In genomic region chr11:61930640-61931586, GRCm38 (mm10) we compare ENCODE assay signal across 8 mouse cellular contexts. TPM values are rescaled to one million over a fixed set of nuclear protein-coding genes. Genes with fewer than 3 reads are reported as not detected.
DNase-seq lines count a peak whose midpoint lies in the region; ATAC-seq and TF ChIP-seq lines count a peak whose summit lies in the region.

No protein-coding gene starts in this region.

- WGBS in heart, embryonic 11.5 days (ENCODE audit: insufficient replicate concordance) = 20% methylated on average over 11 of the region's 11 CpGs
- WGBS in kidney, postnatal 0 days = 17% methylated on average over 11 of the region's 11 CpGs
- WGBS in midbrain, embryonic 14.5 days = 23% methylated on average over 11 of the region's 11 CpGs

- no peak for ATAC-seq in heart, embryonic 11.5 days (replicated peaks; ENCODE audit: insufficient number of reproducible peaks, low FRiP score, low TSS enrichment)
- peak; percentile 4; the same call in 1 of the 2 replicates for ATAC-seq in kidney, postnatal 0 days (replicated peaks; ENCODE audit: low FRiP score, low read depth)
- peak; percentile 44; the same call in 1 of the 2 replicates for ATAC-seq in midbrain, embryonic 14.5 days (ENCODE audit: low FRiP score, low TSS enrichment)

- H3K9me3 ChIP-seq in heart, embryonic 11.5 days (replicated peaks; ENCODE audit: control insufficient read depth, low read length) = no peaks in the 10 kb centered on the region
- H3K9me3 ChIP-seq in kidney, postnatal 0 days (replicated peaks; ENCODE audit: low read length) = no peaks in the 10 kb centered on the region
- no peaks in the 10 kb centered on the region for H3K9me3 ChIP-seq in midbrain, embryonic 14.5 days (ENCODE audit: control insufficient read depth, low read length)

- peak overlapping the region; percentile 92 for H3K4me2 ChIP-seq in heart, embryonic 11.5 days
- peak overlapping the region; percentile 74 for H3K4me2 ChIP-seq in kidney, postnatal 0 days (ENCODE audit: low read length)
- peak overlapping the region; percentile 68 for H3K4me2 ChIP-seq in midbrain, embryonic 14.5 days (ENCODE audit: low read length)

- no peaks in the 10 kb centered on the region for H3K36me3 ChIP-seq in heart, embryonic 11.5 days (ENCODE audit: control insufficient read depth, insufficient read depth, low read length)
- no peaks in the 10 kb centered on the region for H3K36me3 ChIP-seq in kidney, postnatal 0 days (ENCODE audit: insufficient read depth, low read length)
- H3K36me3 ChIP-seq in midbrain, embryonic 14.5 days (ENCODE audit: control insufficient read depth, insufficient read depth, low read length) = no peaks in the 10 kb centered on the region

- peak overlapping the region; percentile 99 for H3K27ac ChIP-seq in left cerebral cortex, adult 2 months
- H3K27ac ChIP-seq in brown adipose tissue, adult 24 weeks (replicated peaks; ENCODE audit: low read depth, low read length) = peak overlapping the region; percentile 69
- peak overlapping the region; percentile 95 for H3K27ac ChIP-seq in heart, embryonic 11.5 days (ENCODE audit: low read depth, low read length)
- H3K27ac ChIP-seq in kidney, postnatal 0 days = peak overlapping the region; percentile 97
- peak overlapping the region; percentile 95 for H3K27ac ChIP-seq in midbrain, embryonic 14.5 days (replicated peaks; ENCODE audit: low read depth, low read length)

- peaks cover 6% of the 10 kb centered on the region; the same call in 1 of the 2 replicates for H3K4me1 ChIP-seq in brown adipose tissue, adult 24 weeks (ENCODE audit: control insufficient read depth, insufficient read depth, insufficient read length, low read length)
- H3K4me1 ChIP-seq in heart, embryonic 11.5 days (ENCODE audit: control insufficient read depth, insufficient read depth, low read length) = peaks cover 13% of the 10 kb centered on the region
- no peaks in the 10 kb centered on the region for H3K4me1 ChIP-seq in kidney, postnatal 0 days (replicated peaks; ENCODE audit: insufficient read depth, low read length)
- peaks cover 16% of the 10 kb centered on the region for H3K4me1 ChIP-seq in midbrain, embryonic 14.5 days (ENCODE audit: control insufficient read depth, insufficient read depth, low read length)

- no peaks in the 10 kb centered on the region for H3K27me3 ChIP-seq in heart, embryonic 11.5 days (ENCODE audit: control insufficient read depth, insufficient read depth, low read length)
- no peaks in the 10 kb centered on the region for H3K27me3 ChIP-seq in kidney, postnatal 0 days (ENCODE audit: insufficient read depth, low read length)
- no peaks in the 10 kb centered on the region for H3K27me3 ChIP-seq in midbrain, embryonic 14.5 days (ENCODE audit: control insufficient read depth, insufficient read depth, low read length)

- no peak for TF ChIP-seq CTCF in left cerebral cortex, adult 2 months (IDR thresholded peaks at IDR 0.05)
- no peak for TF ChIP-seq CTCF in kidney, postnatal 0 days (IDR thresholded peaks at IDR 0.05; ENCODE audit: low read depth)

- no peak for DNase-seq in left cerebral cortex, adult 2 months (ENCODE audit: extremely low spot score in 1 of 2, low spot score in 2 of 2)
- no peak for DNase-seq in left cerebral cortex, adult 8-10 months (ENCODE audit: low spot score in 2 of 2)
- no peak for DNase-seq in kidney, postnatal 0 days (ENCODE audit: low spot score)
- peak; percentile 2 for DNase-seq in midbrain, embryonic 14.5 days
- DNase-seq in urinary bladder, postnatal 36 days (ENCODE audit: low spot score in 2 of 2) = no peak
- no peak for DNase-seq in gastrocnemius, postnatal 14 days

- intact Hi-C loops in left cerebral cortex, adult 2 months (cut with DNase I) = loop anchor here (5.0 kb wide), 1 partner anchor 351 kb away; the partner anchor contains the start of genes Ttc19 and Zswim7
- intact Hi-C loops in gastrocnemius, postnatal 14 days (cut with DNase I; ENCODE audit: low total_unique reads) = no loop called here

- H3K9ac ChIP-seq in heart, embryonic 11.5 days (ENCODE audit: low read depth, low read length) = peak overlapping the region; percentile 96
- peak overlapping the region; percentile 94 for H3K9ac ChIP-seq in kidney, postnatal 0 days (ENCODE audit: low read depth, low read length)
- peak overlapping the region; percentile 87 for H3K9ac ChIP-seq in midbrain, embryonic 14.5 days (replicated peaks; ENCODE audit: low read length)

- peak overlapping the region; percentile 96 for H3K4me3 ChIP-seq in left cerebral cortex, adult 2 months
- peak overlapping the region; percentile 60 for H3K4me3 ChIP-seq in brown adipose tissue, adult 24 weeks (ENCODE audit: insufficient read depth, low read depth, low read length)
- H3K4me3 ChIP-seq in heart, embryonic 11.5 days (ENCODE audit: low read depth, low read length) = peak overlapping the region; percentile 90
- H3K4me3 ChIP-seq in kidney, postnatal 0 days (replicated peaks; ENCODE audit: low read depth, low read length) = peak overlapping the region; percentile 97
- H3K4me3 ChIP-seq in midbrain, embryonic 14.5 days (replicated peaks; ENCODE audit: low read depth, low read length) = peak overlapping the region; percentile 97

RNA-seq across cellular contexts. Expression of gene Akap10, which starts 0.9 kb away (rescaled TPM):
- total RNA-seq in left cerebral cortex, adult 2 months (2021) = 10 to 100 TPM; 36.8 to 37.0 TPM
- total RNA-seq in left cerebral cortex, adult 8-10 months (2022) = 10 to 100 TPM; 31.8 to 34.0 (median 33.0) TPM
- 10.1 and 12.4 TPM in 2 replicates for polyA plus RNA-seq in brown adipose tissue, adult 24 weeks (2012; ENCODE audit: insufficient read depth, insufficient read length, missing spikeins)
- 17.3 and 19.0 TPM in 2 replicates for polyA plus RNA-seq in heart, embryonic 11.5 days (2014; fragmentation: Nextera tagmentation; extraction: Ambion mirVana)
- polyA plus RNA-seq in kidney, postnatal 0 days (2015; fragmentation: Nextera tagmentation; extraction: Ambion mirVana) = 8.1 and 9.4 TPM in 2 replicates
- 11.1 and 16.7 TPM in 2 replicates for polyA plus RNA-seq in midbrain, embryonic 14.5 days (2014; fragmentation: Nextera tagmentation; extraction: Ambion mirVana)
- 1 to 10 TPM; 8.0 to 9.5 TPM for total RNA-seq in gastrocnemius, postnatal 14 days (2021)

RNA-seq across cellular contexts. Expression of gene Specc1, which starts 25.6 kb away (rescaled TPM):
- total RNA-seq in left cerebral cortex, adult 2 months (2021) = 10 to 100 TPM; 69.6 to 74.4 TPM
- 10 to 100 TPM; 65.3 to 75.0 (median 70.4) TPM for total RNA-seq in left cerebral cortex, adult 8-10 months (2022)
- polyA plus RNA-seq in brown adipose tissue, adult 24 weeks (2012; ENCODE audit: insufficient read depth, insufficient read length, missing spikeins) = 0.58 and 2.5 TPM in 2 replicates
- 11.3 and 17.1 TPM in 2 replicates for polyA plus RNA-seq in heart, embryonic 11.5 days (2014; fragmentation: Nextera tagmentation; extraction: Ambion mirVana)
- 8.7 and 10.2 TPM in 2 replicates for polyA plus RNA-seq in kidney, postnatal 0 days (2015; fragmentation: Nextera tagmentation; extraction: Ambion mirVana)
- 9.7 and 16.6 TPM in 2 replicates for polyA plus RNA-seq in midbrain, embryonic 14.5 days (2014; fragmentation: Nextera tagmentation; extraction: Ambion mirVana)
- total RNA-seq in gastrocnemius, postnatal 14 days (2021) = 1 to 10 TPM; 5.0 to 5.4 TPM
